14 mouse cellular contexts compared by ENCODE assay signal in genomic region chr8:53222194-53222593, GRCm38 (mm10).
"Had no signal": no experiment of that assay in that cellular context is flagged by ENCODE, and none has a peak within 500 bp of the region (broad histone marks: within the 10 kb centered on the region; RNA-seq: fewer than 3 reads in every experiment).

No protein-coding gene starts in this region.

- H3K9ac ChIP-seq: limb, embryonic 12.5 days; liver, embryonic 13.5 days; liver, postnatal 0 days; lung, embryonic 15.5 days; midbrain, embryonic 13.5 days had no signal

- DNase-seq: kidney, postnatal 10 days; kidney, postnatal 4 days; liver; liver, embryonic 13.5 days; liver, postnatal 0 days; lung, postnatal 14 days; thymus, postnatal 4 days had no signal

- H3K4me1 ChIP-seq: limb, embryonic 12.5 days; liver, embryonic 13.5 days; lung, embryonic 15.5 days; midbrain, embryonic 13.5 days had no signal

- H3K36me3 ChIP-seq: limb, embryonic 12.5 days; liver, embryonic 13.5 days; lung, embryonic 15.5 days; midbrain, embryonic 13.5 days had no signal

- ATAC-seq: liver, postnatal 0 days; midbrain, embryonic 13.5 days had no signal

- H3K27ac ChIP-seq: layer of hippocampus, adult 2 months; limb, embryonic 12.5 days; liver, embryonic 13.5 days; lung, embryonic 15.5 days; macrophage; midbrain, embryonic 13.5 days; stomach, postnatal 0 days had no signal

- H3K27me3 ChIP-seq: limb, embryonic 12.5 days; liver, embryonic 13.5 days; lung, embryonic 15.5 days; midbrain, embryonic 13.5 days had no signal

- H3K4me2 ChIP-seq: limb, embryonic 12.5 days; liver, embryonic 13.5 days; lung, embryonic 15.5 days; midbrain, embryonic 13.5 days had no signal

- H3K9me3 ChIP-seq: limb, embryonic 12.5 days; liver, embryonic 13.5 days; lung, embryonic 15.5 days; midbrain, embryonic 13.5 days had no signal

- H3K4me3 ChIP-seq: layer of hippocampus, adult 2 months; limb, embryonic 12.5 days; liver, embryonic 13.5 days; lung, embryonic 15.5 days; midbrain, embryonic 13.5 days; myocyte had no signal
